Mouse (Mus musculus) ES-E14 (cell line): ENCODE results near the gene Uggt1.

ENCODE experiments used
- HCFC1 ChIP-seq: IDR thresholded peaks from 2 replicates; pipeline ENCODE4 v1.6.1; 2012; ENCODE audit warnings: low read length, inconsistent platforms, borderline replicate concordance; ENCODE audit not compliant: insufficient read depth
- MAFK ChIP-seq: IDR thresholded peaks from 2 replicates; pipeline ENCODE4 v1.6.1; 2014; ENCODE audit warnings: mild to moderate bottlenecking, low read depth, low read length, inconsistent platforms; ENCODE audit not compliant: insufficient read depth
- ZC3H11A ChIP-seq: IDR thresholded peaks from 2 replicates; pipeline ENCODE4 v1.6.1; 2012; ENCODE audit warnings: low read depth, mild to moderate bottlenecking, inconsistent platforms, low read length, borderline replicate concordance
- ZNF384 ChIP-seq: IDR thresholded peaks from 2 replicates; pipeline ENCODE4 v1.6.1; 2012; ENCODE audit warnings: low read depth, low read length, inconsistent platforms

- TF ChIP-seq ZC3H11A, result no peak
- TF ChIP-seq MAFK, result no peak
- TF ChIP-seq ZNF384, result no peak
- TF ChIP-seq HCFC1, result no peak
Measured at GRCm38 (mm10) chr1:36129881-36130280, 114.6 kb downstream of the Uggt1 start.
